Mouse (Mus musculus): ENCODE data around the gene Rab11fip5. TPM values are rescaled to one million over a fixed set of nuclear protein-coding genes. Genes with fewer than 3 reads are reported as not detected.

Rab11fip5 gene
- polyA plus RNA-seq, 1 experiment from 2014 or later: 4.5 TPM

DNA sequence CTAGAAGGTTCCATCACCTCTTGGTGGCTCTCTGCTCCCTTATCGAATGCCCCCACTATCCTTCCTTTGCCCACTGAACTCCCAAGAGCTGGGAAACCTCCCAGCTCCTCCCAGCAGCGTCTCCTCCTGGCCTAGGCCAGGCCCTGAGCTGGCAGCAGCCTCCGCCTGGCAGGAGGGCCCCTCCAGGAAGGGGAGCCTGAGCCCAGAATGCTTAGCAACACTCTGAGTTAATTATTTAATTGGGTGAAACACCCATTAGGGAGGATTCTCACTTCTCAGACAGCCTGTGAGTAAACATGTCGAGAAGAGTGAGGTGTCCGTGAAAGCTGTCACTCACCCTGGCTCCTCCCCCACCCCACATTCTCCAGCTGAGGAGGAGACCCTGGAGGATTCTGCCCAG lies 25.3 kb upstream of the Rab11fip5 start:
- WGBS: 41% methylated on average over 5 of the region's 5 CpGs
- H3K9me3 ChIP-seq (ENCODE audit: control insufficient read depth, low read length): no peaks in the 10 kb centered on the region
- H3K4me3 ChIP-seq (ENCODE audit: low read depth, low read length): no peak overlapping the region
- H3K27ac ChIP-seq (ENCODE audit: low read depth, low read length): no peak overlapping the region
- H3K27me3 ChIP-seq (ENCODE audit: control insufficient read depth, insufficient read depth, low read length): no peaks in the 10 kb centered on the region
- H3K36me3 ChIP-seq (ENCODE audit: control insufficient read depth, insufficient read depth, low read length): no peaks in the 10 kb centered on the region
- DNase-seq (ENCODE audit: low spot score) (no peak), ATAC-seq (replicated peaks; ENCODE audit: low FRiP score) (no peak)
- no peak overlapping the region for H3K4me2 ChIP-seq (ENCODE audit: low read depth, low read length, severe bottlenecking)
- no peak overlapping the region for H3K9ac ChIP-seq (ENCODE audit: low read length)
- no peaks in the 10 kb centered on the region for H3K4me1 ChIP-seq (replicated peaks; ENCODE audit: control insufficient read depth, insufficient read depth, low read length)

GRCm38 (mm10) chr6:85397165-85397564 lies 22.7 kb upstream of the Rab11fip5 start:
- Histone ChIP-seq H3K4me3 (ENCODE audit: low read depth, low read length) (no peak overlapping the region), H3K36me3 (ENCODE audit: control insufficient read depth, insufficient read depth, low read length) (no peaks in the 10 kb centered on the region), H3K27me3 (ENCODE audit: control insufficient read depth, insufficient read depth, low read length) (no peaks in the 10 kb centered on the region), H3K9me3 (ENCODE audit: control insufficient read depth, low read length) (no peaks in the 10 kb centered on the region), H3K9ac (ENCODE audit: low read length) (no peak overlapping the region), H3K4me1 (replicated peaks; ENCODE audit: control insufficient read depth, insufficient read depth, low read length) (no peaks in the 10 kb centered on the region), H3K27ac (ENCODE audit: low read depth, low read length) (no peak overlapping the region), H3K4me2 (ENCODE audit: low read depth, low read length, severe bottlenecking) (no peak overlapping the region)
- DNase-seq (ENCODE audit: low spot score) (peak; percentile 69), ATAC-seq (replicated peaks; ENCODE audit: low FRiP score) (no peak)
- WGBS: 48% methylated on average over 1 of the region's 1 CpGs

GRCm38 (mm10) chr6:85395360-85395759 lies 20.9 kb upstream of the Rab11fip5 start:
- no peaks in the 10 kb centered on the region for H3K9me3 ChIP-seq (ENCODE audit: control insufficient read depth, low read length)
- H3K36me3 ChIP-seq (ENCODE audit: control insufficient read depth, insufficient read depth, low read length): no peaks in the 10 kb centered on the region
- 86% methylated on average over 2 of the region's 2 CpGs for WGBS
- DNase-seq (ENCODE audit: low spot score) (no peak), ATAC-seq (replicated peaks; ENCODE audit: low FRiP score) (no peak)
- H3K4me3 ChIP-seq (ENCODE audit: low read depth, low read length): no peak overlapping the region
- no peak overlapping the region for H3K27ac ChIP-seq (ENCODE audit: low read depth, low read length)
- H3K4me2 ChIP-seq (ENCODE audit: low read depth, low read length, severe bottlenecking): no peak overlapping the region
- H3K27me3 ChIP-seq (ENCODE audit: control insufficient read depth, insufficient read depth, low read length): no peaks in the 10 kb centered on the region
- H3K4me1 ChIP-seq (replicated peaks; ENCODE audit: control insufficient read depth, insufficient read depth, low read length): no peaks in the 10 kb centered on the region
- H3K9ac ChIP-seq (ENCODE audit: low read length): no peak overlapping the region

GRCm38 (mm10) chr6:85391803-85392202 lies 17.4 kb upstream of the Rab11fip5 start:
- 28% methylated on average over 5 of the region's 7 CpGs for WGBS

DNA sequence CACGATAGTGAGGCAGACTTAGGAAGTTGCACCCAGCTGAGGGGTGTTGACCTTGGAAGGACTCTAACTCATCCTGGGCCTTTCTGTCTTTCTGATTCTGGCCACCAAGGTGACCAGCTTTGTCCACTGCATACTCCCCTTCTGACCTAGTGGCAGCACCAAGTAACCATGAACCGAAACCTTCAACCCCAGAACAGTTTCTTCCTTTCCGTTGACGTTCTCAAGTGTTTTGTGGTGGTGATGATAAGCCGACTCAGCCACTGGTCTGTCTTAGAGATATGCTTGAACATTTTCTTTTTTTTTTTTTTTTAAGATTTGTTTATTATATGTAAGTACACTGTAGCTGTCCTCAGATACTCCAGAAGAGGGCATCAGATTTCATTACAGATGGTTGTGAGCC lies 14.2 kb upstream of the Rab11fip5 start:
- H3K9ac ChIP-seq (ENCODE audit: low read length): no peak overlapping the region
- no peaks in the 10 kb centered on the region for H3K9me3 ChIP-seq (ENCODE audit: control insufficient read depth, low read length)
- no peaks in the 10 kb centered on the region for H3K36me3 ChIP-seq (ENCODE audit: control insufficient read depth, insufficient read depth, low read length)
- H3K4me2 ChIP-seq (ENCODE audit: low read depth, low read length, severe bottlenecking): no peak overlapping the region
- H3K27ac ChIP-seq (ENCODE audit: low read depth, low read length): no peak overlapping the region
- 75% methylated on average over 5 of the region's 5 CpGs for WGBS
- no peak overlapping the region for H3K4me3 ChIP-seq (ENCODE audit: low read depth, low read length)
- DNase-seq (ENCODE audit: low spot score) (no peak), ATAC-seq (replicated peaks; ENCODE audit: low FRiP score) (no peak)
- no peaks in the 10 kb centered on the region for H3K4me1 ChIP-seq (replicated peaks; ENCODE audit: control insufficient read depth, insufficient read depth, low read length)
- H3K27me3 ChIP-seq (ENCODE audit: control insufficient read depth, insufficient read depth, low read length): no peaks in the 10 kb centered on the region

More at GRCm38 (mm10) chr6:85391803-85392202, 17.4 kb upstream of the Rab11fip5 start:
- Histone ChIP-seq H3K4me1 (replicated peaks; ENCODE audit: control insufficient read depth, insufficient read depth, low read length) (no peaks in the 10 kb centered on the region), H3K9me3 (ENCODE audit: control insufficient read depth, low read length) (no peaks in the 10 kb centered on the region), H3K4me3 (ENCODE audit: low read depth, low read length) (no peak overlapping the region), H3K9ac (ENCODE audit: low read length) (no peak overlapping the region), H3K27ac (ENCODE audit: low read depth, low read length) (no peak overlapping the region), H3K27me3 (ENCODE audit: control insufficient read depth, insufficient read depth, low read length) (no peaks in the 10 kb centered on the region), H3K4me2 (ENCODE audit: low read depth, low read length, severe bottlenecking) (no peak overlapping the region), H3K36me3 (ENCODE audit: control insufficient read depth, insufficient read depth, low read length) (no peaks in the 10 kb centered on the region)
- DNase-seq (ENCODE audit: low spot score) (peak; percentile 79), ATAC-seq (replicated peaks; ENCODE audit: low FRiP score) (no peak)

DNA sequence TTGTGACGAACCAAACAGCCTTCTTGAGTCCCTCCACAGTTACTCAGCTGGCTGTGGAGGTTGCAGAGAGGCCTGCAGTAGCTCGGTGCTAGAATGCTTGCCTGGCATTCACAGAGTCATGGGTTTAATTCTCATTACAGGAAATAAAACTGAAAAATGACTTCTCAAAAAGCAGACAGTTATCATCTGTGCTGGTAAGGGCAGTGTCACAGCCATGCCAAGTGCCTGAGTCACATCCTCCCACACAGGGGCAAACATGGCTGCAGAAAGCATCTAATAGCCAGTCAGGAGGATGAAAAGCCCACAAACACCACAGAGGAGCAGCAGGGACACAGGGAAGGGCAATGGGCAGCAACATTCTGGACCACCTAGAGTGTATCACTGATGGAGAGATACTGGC lies 8.4 kb upstream of the Rab11fip5 start:
- Histone ChIP-seq H3K36me3 (ENCODE audit: control insufficient read depth, insufficient read depth, low read length) (no peaks in the 10 kb centered on the region), H3K9ac (ENCODE audit: low read length) (no peak overlapping the region), H3K27me3 (ENCODE audit: control insufficient read depth, insufficient read depth, low read length) (no peaks in the 10 kb centered on the region), H3K4me1 (replicated peaks; ENCODE audit: control insufficient read depth, insufficient read depth, low read length) (no peaks in the 10 kb centered on the region), H3K4me3 (ENCODE audit: low read depth, low read length) (no peak overlapping the region), H3K9me3 (ENCODE audit: control insufficient read depth, low read length) (no peaks in the 10 kb centered on the region), H3K27ac (ENCODE audit: low read depth, low read length) (no peak overlapping the region), H3K4me2 (ENCODE audit: low read depth, low read length, severe bottlenecking) (no peak overlapping the region)
- 83% methylated on average over 2 of the region's 2 CpGs for WGBS
- DNase-seq (ENCODE audit: low spot score): no peak
- ATAC-seq (replicated peaks; ENCODE audit: low FRiP score): no peak

- Histone ChIP-seq H3K9ac (ENCODE audit: low read length) (no peak overlapping the region), H3K27ac (ENCODE audit: low read depth, low read length) (no peak overlapping the region), H3K4me3 (ENCODE audit: low read depth, low read length) (no peak overlapping the region), H3K9me3 (ENCODE audit: control insufficient read depth, low read length) (no peaks in the 10 kb centered on the region), H3K36me3 (ENCODE audit: control insufficient read depth, insufficient read depth, low read length) (no peaks in the 10 kb centered on the region), H3K4me1 (replicated peaks; ENCODE audit: control insufficient read depth, insufficient read depth, low read length) (no peaks in the 10 kb centered on the region), H3K27me3 (ENCODE audit: control insufficient read depth, insufficient read depth, low read length) (no peaks in the 10 kb centered on the region), H3K4me2 (ENCODE audit: low read depth, low read length, severe bottlenecking) (no peak overlapping the region)
- ATAC-seq (replicated peaks; ENCODE audit: low FRiP score) (no peak), DNase-seq (ENCODE audit: low spot score) (no peak)
- 81% methylated on average over 10 of the region's 10 CpGs for WGBS
Observed at GRCm38 (mm10) chr6:85381648-85382020, 7.2 kb upstream of the Rab11fip5 start.

GRCm38 (mm10) chr6:85380901-85381647 lies 6.6 kb upstream of the Rab11fip5 start:
- DNase-seq (ENCODE audit: low spot score) (no peak), ATAC-seq (replicated peaks; ENCODE audit: low FRiP score) (no peak; the same call in 1 of the 2 replicates)
- peak overlapping the region; percentile 14; the same call in 1 of the 2 replicates for H3K27ac ChIP-seq (ENCODE audit: low read depth, low read length)
- peak overlapping the region; percentile 33; the same call in 1 of the 2 replicates for H3K4me2 ChIP-seq (ENCODE audit: low read depth, low read length, severe bottlenecking)
- WGBS: 16% methylated on average over 17 of the region's 17 CpGs
- no peaks in the 10 kb centered on the region for H3K27me3 ChIP-seq (ENCODE audit: control insufficient read depth, insufficient read depth, low read length)
- H3K4me3 ChIP-seq (ENCODE audit: low read depth, low read length): no peak overlapping the region
- H3K36me3 ChIP-seq (ENCODE audit: control insufficient read depth, insufficient read depth, low read length): no peaks in the 10 kb centered on the region
- H3K4me1 ChIP-seq (replicated peaks; ENCODE audit: control insufficient read depth, insufficient read depth, low read length): no peaks in the 10 kb centered on the region
- H3K9ac ChIP-seq (ENCODE audit: low read length): peak overlapping the region; percentile 20; the same call in 1 of the 2 replicates
- no peaks in the 10 kb centered on the region for H3K9me3 ChIP-seq (ENCODE audit: control insufficient read depth, low read length)

Data from forebrain, embryonic 11.5 days (tissue).